Mouse (Mus musculus): Measurements from ENCODE around the gene Npr1. TPM values are rescaled to one million over a fixed set of nuclear protein-coding genes. Genes with fewer than 3 reads are reported as not detected.
A peak's percentile ranks its signal among the peaks of the same experiment; 100 is the strongest.

Gene Npr1
- polyA plus RNA-seq, 1 experiment, result 0.04 TPM

DNA sequence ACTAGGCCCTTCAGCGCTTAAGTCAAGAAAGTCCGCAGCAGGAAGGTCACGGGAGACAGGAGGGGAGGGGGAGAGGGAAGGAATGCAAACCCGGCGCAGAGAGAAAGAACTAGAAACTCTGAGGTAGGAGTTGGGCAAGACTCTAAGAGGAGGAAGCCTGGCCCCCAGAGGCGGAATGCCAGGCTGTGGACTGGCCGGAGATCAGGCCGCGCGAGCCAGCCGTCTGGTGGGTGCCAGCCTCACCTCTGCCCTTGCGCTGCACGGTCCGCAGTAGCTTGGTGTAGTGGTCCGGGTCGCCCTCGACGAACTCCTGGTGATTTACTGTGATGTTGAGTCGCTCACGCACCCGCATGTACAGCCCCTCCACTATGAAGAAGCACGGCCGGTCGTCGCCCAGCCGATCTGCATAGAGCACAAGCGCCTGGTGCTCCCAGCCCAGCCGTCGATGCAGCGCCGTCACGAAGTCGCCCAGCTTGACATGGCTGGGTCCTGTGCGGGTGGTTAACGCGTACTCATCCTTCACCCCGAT is 1.1 kb downstream of the Npr1 start:
- Histone ChIP-seq H3K36me3 (ENCODE audit: control insufficient read depth) (no peaks in the 10 kb centered on the region), H3K27me3 (ENCODE audit: control insufficient read depth) (peaks cover 93% of the 10 kb centered on the region), H3K9me3 (ENCODE audit: control insufficient read depth, low read length) (peaks cover 11% of the 10 kb centered on the region; the same call in 1 of the 2 replicates), H3K4me1 (ENCODE audit: control insufficient read depth) (peaks cover 13% of the 10 kb centered on the region), H3K4me3 (replicated peaks) (peak overlapping the region; percentile 48)
- no peak for TF ChIP-seq GATA1 (IDR thresholded peaks at IDR 0.05; ENCODE audit: low read length)
- TF ChIP-seq TAL1 (IDR thresholded peaks at IDR 0.05; ENCODE audit: low read length), result no peak

DNA sequence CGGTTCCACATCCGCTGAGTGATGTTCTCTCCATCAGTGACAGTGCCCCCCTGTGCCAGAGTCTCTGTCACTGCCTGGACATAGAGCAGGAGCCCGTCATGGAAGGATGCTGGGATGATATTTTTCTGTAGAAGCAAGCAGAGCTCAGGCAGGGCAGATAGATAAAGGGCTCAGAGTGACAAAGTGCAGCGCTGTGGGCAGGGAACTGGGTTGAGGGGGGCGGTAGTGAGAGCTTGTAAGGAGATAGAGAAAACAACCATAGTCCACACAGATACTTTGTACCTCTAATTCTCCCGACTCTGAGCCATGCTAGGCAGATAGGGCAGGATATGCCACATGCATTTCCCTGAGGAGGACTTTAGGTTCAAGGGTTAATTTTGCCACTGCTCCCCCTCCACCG is 3.1 kb downstream of the Npr1 start:
- Histone ChIP-seq H3K4me3 (replicated peaks) (no peak overlapping the region), H3K9me3 (ENCODE audit: control insufficient read depth, low read length) (peaks cover 11% of the 10 kb centered on the region; the same call in 1 of the 2 replicates), H3K4me1 (ENCODE audit: control insufficient read depth) (peaks cover 13% of the 10 kb centered on the region), H3K27me3 (ENCODE audit: control insufficient read depth) (peaks cover 80% of the 10 kb centered on the region), H3K36me3 (ENCODE audit: control insufficient read depth) (no peaks in the 10 kb centered on the region)
- TF ChIP-seq GATA1 (IDR thresholded peaks at IDR 0.05; ENCODE audit: low read length), result no peak
- TF ChIP-seq TAL1 (IDR thresholded peaks at IDR 0.05; ENCODE audit: low read length), result no peak

DNA sequence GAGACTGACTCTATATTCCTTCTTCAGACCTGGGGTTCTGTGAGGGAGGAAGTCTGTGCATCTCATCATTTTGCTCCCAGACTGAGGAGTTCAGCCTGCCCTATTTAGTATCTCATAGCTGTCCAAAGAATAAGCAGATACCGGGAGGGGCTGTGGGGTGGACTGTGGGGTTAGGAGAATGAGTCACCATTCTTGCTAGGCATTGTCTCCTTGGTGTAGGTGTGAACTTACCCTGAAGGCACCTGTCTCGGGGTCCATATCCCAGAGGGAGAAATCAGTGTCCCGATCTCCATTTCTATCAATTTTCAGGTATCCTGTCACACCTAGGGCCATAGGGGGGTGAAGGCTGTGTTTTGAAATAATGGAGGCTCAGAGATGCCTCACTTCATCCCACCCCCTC is 3.7 kb downstream of the Npr1 start:
- Histone ChIP-seq H3K27me3 (ENCODE audit: control insufficient read depth) (peaks cover 77% of the 10 kb centered on the region), H3K4me3 (replicated peaks) (no peak overlapping the region), H3K9me3 (ENCODE audit: control insufficient read depth, low read length) (peaks cover 11% of the 10 kb centered on the region; the same call in 1 of the 2 replicates), H3K4me1 (ENCODE audit: control insufficient read depth) (peaks cover 13% of the 10 kb centered on the region), H3K36me3 (ENCODE audit: control insufficient read depth) (no peaks in the 10 kb centered on the region)
- TF ChIP-seq GATA1 (IDR thresholded peaks at IDR 0.05; ENCODE audit: low read length) (no peak), TAL1 (IDR thresholded peaks at IDR 0.05; ENCODE audit: low read length) (no peak)

DNA sequence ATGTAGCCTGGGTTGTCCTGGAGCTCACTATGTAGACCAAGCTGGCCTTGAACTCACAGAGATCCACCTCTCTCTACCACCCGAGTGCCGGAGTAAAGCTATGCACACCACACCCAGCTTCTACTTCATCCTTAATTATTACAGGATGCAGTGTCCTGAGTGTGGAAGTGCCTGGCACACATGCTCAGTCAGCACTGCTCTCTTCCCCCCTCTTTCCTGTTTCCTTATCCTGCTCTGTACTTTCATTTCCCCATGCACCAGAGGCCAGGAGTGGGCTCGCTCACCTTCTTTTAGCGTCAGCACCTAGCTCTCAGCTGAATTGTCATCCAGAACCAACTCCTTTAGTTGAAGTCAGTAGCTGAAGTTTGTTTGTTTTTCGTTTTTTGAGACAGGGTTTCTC is 5.4 kb downstream of the Npr1 start:
- peaks cover 8% of the 10 kb centered on the region; the same call in 1 of the 2 replicates for H3K9me3 ChIP-seq (ENCODE audit: control insufficient read depth, low read length)
- no peak overlapping the region for H3K4me3 ChIP-seq (replicated peaks)
- TF ChIP-seq TAL1 (IDR thresholded peaks at IDR 0.05; ENCODE audit: low read length), result no peak
- TF ChIP-seq GATA1 (IDR thresholded peaks at IDR 0.05; ENCODE audit: low read length), result no peak
- H3K36me3 ChIP-seq (ENCODE audit: control insufficient read depth), result no peaks in the 10 kb centered on the region
- peaks cover 63% of the 10 kb centered on the region for H3K27me3 ChIP-seq (ENCODE audit: control insufficient read depth)
- peaks cover 5% of the 10 kb centered on the region for H3K4me1 ChIP-seq (ENCODE audit: control insufficient read depth)

DNA sequence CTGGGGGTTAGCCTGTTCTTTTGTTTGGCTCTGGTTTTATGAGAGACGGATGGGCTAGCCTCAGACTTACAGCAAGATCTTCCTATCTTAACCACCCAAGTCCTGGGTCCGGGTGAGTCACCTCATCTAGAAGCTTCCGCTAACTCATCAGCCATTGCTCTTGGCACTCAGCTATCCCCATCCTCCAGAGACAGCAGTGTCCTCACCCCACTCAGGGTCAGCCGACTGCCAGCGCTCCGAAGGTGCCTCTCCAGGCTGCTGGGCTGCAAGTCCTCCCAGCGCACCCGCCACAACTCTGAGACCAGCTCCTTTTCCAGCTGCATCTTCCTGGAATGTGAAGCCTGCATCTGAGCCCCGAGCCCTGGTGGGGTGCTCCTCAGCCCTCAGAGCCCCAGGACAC is 5.9 kb downstream of the Npr1 start:
- peaks cover 2% of the 10 kb centered on the region; the same call in 1 of the 2 replicates for H3K9me3 ChIP-seq (ENCODE audit: control insufficient read depth, low read length)
- H3K27me3 ChIP-seq (ENCODE audit: control insufficient read depth), result peaks cover 57% of the 10 kb centered on the region
- TF ChIP-seq TAL1 (IDR thresholded peaks at IDR 0.05; ENCODE audit: low read length) (no peak), GATA1 (IDR thresholded peaks at IDR 0.05; ENCODE audit: low read length) (no peak)
- H3K36me3 ChIP-seq (ENCODE audit: control insufficient read depth), result no peaks in the 10 kb centered on the region
- no peak overlapping the region for H3K4me3 ChIP-seq (replicated peaks)
- H3K4me1 ChIP-seq (ENCODE audit: control insufficient read depth), result no peaks in the 10 kb centered on the region

DNA sequence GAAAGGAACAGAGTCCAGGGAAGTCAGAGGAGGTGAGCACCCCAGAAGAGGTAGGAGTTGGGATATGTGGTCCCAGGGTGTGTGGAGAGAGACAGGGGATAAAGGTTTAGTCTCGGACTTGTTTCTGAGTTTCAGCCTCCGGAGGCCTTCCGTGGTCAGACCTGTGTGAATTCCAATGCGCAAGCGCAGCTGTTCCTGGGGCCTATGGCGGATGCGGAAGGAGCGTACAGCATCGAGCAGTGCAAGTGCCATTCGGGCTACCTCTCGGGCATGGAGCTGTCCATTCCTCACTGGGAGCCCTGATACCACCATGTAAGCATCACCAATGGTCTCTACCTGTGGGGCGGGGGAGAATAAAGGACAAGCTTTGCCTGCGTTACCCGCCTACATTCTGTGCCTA is 10.7 kb downstream of the Npr1 start:
- TF ChIP-seq GATA1 (IDR thresholded peaks at IDR 0.05; ENCODE audit: low read length) (no peak), TAL1 (IDR thresholded peaks at IDR 0.05; ENCODE audit: low read length) (no peak)
- Histone ChIP-seq H3K9me3 (ENCODE audit: control insufficient read depth, low read length) (no peaks in the 10 kb centered on the region), H3K27me3 (ENCODE audit: control insufficient read depth) (peaks cover 16% of the 10 kb centered on the region), H3K4me1 (ENCODE audit: control insufficient read depth) (peaks cover 9% of the 10 kb centered on the region), H3K36me3 (ENCODE audit: control insufficient read depth) (no peaks in the 10 kb centered on the region), H3K4me3 (replicated peaks) (no peak overlapping the region)

DNA sequence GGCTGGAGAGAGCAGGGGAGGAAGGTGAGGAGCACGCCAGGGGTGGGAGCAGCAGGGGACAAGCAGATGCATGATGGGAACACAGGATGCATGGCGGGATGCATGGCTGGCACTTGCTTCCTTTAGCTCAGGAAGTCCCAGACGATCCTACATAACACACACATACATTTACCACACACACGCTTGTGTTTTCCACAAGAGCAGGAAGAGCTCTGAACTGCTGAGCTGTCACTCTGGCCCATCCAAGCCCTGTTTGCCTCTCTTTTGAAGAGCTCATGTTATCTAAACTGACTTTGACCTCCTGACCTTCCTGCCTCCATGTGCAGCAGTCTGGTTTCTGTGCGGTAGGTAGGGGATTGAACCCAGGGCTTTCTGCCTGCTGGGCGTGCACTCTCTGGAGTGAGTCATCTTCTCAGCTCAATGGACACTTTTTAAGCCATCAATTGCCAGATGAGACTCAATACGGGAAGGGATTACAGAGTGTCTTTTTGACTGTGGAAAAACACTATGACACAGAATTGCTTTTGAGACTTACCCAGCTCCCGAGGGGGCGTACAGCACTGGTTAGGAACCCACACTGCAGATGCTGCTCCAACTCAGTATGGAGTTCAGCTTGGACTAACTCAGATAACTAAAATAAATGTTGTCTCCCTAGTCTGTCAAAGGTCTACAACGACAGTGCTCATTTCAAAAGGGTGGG is 14.1 kb downstream of the Npr1 start:
- Histone ChIP-seq H3K36me3 (ENCODE audit: control insufficient read depth) (no peaks in the 10 kb centered on the region), H3K4me1 (ENCODE audit: control insufficient read depth) (peaks cover 13% of the 10 kb centered on the region), H3K4me3 (replicated peaks) (peak overlapping the region; percentile 50), H3K27me3 (ENCODE audit: control insufficient read depth) (peaks cover 5% of the 10 kb centered on the region), H3K9me3 (ENCODE audit: control insufficient read depth, low read length) (no peaks in the 10 kb centered on the region)
- TF ChIP-seq GATA1 (IDR thresholded peaks at IDR 0.05; ENCODE audit: low read length), result no peak
- TF ChIP-seq TAL1 (IDR thresholded peaks at IDR 0.05; ENCODE audit: low read length), result no peak

DNA sequence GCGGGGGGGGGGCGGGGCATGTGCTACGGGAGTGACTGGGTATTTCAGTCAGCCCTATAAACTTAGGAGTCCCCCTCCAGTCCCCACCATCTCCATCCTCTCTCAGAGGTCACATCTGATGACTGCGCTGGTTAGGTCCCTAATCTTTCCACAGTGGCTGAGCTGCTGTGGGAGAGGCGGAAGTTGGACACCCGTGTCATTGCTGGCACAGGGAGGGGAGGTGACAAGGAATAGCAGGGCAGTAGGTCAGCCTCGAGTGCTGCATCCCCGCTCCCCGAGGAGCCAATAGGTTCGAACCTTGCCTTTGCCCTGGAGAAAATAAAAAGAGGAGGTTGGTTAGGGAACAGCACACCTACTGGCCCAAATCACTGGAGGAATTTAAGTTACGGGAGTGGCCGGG is 14.8 kb downstream of the Npr1 start:
- no peaks in the 10 kb centered on the region for H3K36me3 ChIP-seq (ENCODE audit: control insufficient read depth)
- H3K9me3 ChIP-seq (ENCODE audit: control insufficient read depth, low read length), result no peaks in the 10 kb centered on the region
- H3K27me3 ChIP-seq (ENCODE audit: control insufficient read depth), result peaks cover 5% of the 10 kb centered on the region
- peak overlapping the region; percentile 50 for H3K4me3 ChIP-seq (replicated peaks)
- peaks cover 18% of the 10 kb centered on the region for H3K4me1 ChIP-seq (ENCODE audit: control insufficient read depth)
- TF ChIP-seq TAL1 (IDR thresholded peaks at IDR 0.05; ENCODE audit: low read length) (no peak), GATA1 (IDR thresholded peaks at IDR 0.05; ENCODE audit: low read length) (no peak)

DNA sequence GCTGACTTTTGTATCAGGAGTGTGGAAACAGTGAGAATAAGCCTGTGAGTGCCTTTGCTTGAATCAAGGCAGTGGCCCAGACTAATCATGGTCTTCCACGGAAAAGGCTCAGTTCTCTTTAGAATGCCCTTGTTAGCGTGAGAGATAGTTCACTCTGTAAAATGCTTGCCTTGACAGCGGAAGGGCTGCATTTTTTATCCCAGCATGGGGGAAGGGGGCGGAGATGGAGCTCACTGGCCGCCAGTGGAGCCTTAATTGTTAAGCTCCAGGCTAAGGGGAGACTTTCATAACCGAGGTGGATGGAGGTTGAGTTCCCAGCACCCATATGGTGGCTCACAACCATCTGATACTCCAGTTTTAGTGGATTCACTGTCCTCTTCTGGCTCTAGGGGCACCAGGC is 17.0 kb downstream of the Npr1 start:
- Histone ChIP-seq H3K4me3 (replicated peaks) (no peak overlapping the region), H3K9me3 (ENCODE audit: control insufficient read depth, low read length) (no peaks in the 10 kb centered on the region), H3K27me3 (ENCODE audit: control insufficient read depth) (peaks cover 5% of the 10 kb centered on the region), H3K36me3 (ENCODE audit: control insufficient read depth) (no peaks in the 10 kb centered on the region), H3K4me1 (ENCODE audit: control insufficient read depth) (peaks cover 22% of the 10 kb centered on the region)
- TF ChIP-seq GATA1 (IDR thresholded peaks at IDR 0.05; ENCODE audit: low read length) (no peak), TAL1 (IDR thresholded peaks at IDR 0.05; ENCODE audit: low read length) (no peak)

All from erythroblast, embryonic 14.5 days (primary cell).